Mouse (Mus musculus): Measurements from ENCODE around the gene Cldnd1. TPM values are rescaled to one million over a fixed set of nuclear protein-coding genes. Genes with fewer than 3 reads are reported as not detected.

Gene Cldnd1
- polyA plus RNA-seq, 1 experiment from 2014 or later: 80.4 TPM

- DNase-seq (ENCODE audit: low spot score) (no peak), ATAC-seq (no peak)
- no peaks in the 10 kb centered on the region for H3K9me3 ChIP-seq (ENCODE audit: low read length)
- no peaks in the 10 kb centered on the region for H3K36me3 ChIP-seq (ENCODE audit: insufficient read depth, low read length)
- no peaks in the 10 kb centered on the region for H3K27me3 ChIP-seq (replicated peaks; ENCODE audit: insufficient read depth, low read length)
- TF ChIP-seq CTCF (IDR thresholded peaks at IDR 0.05) (no peak), EP300 (IDR thresholded peaks at IDR 0.05) (no peak)
- H3K4me1 ChIP-seq (ENCODE audit: insufficient read depth, low read depth, low read length): no peaks in the 10 kb centered on the region
- no peak overlapping the region for H3K4me3 ChIP-seq (ENCODE audit: low read depth, low read length)
- no peak overlapping the region for H3K27ac ChIP-seq (ENCODE audit: low read length)
- H3K9ac ChIP-seq (replicated peaks; ENCODE audit: low read depth): no peak overlapping the region
- H3K4me2 ChIP-seq (replicated peaks; ENCODE audit: low read depth, low read length): no peak overlapping the region
Measured at GRCm38 (mm10) chr16:58704999-58705398, 22.7 kb upstream of the Cldnd1 start.

DNA sequence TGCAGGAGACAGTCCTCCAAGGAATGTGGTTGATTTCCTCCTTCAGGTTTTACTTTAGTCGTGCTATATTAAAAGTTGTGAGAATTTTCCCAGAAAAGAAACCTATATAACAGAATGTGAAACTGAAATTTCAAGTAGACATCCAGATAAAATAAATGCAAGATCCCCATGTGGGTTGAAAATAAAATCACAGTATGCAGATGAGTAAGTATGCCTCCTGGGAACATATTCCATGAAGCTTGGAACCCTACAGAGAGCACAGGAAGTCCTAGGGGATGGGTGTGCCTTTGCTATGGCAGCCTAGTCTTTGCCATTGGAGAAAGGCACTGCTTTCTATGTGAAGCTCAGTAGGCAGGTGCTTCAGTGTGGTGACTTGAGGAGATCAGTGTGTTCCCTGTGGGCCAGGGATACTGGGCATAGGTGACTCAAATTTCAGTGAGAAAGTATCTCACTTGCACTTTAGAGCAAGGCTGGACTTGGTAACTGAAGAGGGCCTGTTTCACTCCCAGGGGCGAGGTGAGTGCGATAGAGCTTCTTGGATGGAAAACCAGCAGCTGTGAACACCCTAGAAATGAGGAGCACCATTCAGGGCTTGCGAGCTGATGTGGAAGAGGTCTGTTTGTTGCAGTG is 20.3 kb upstream of the Cldnd1 start:
- 89% methylated on average over 4 of the region's 4 CpGs for WGBS
- no peak overlapping the region for H3K9ac ChIP-seq (replicated peaks; ENCODE audit: low read depth)
- H3K27me3 ChIP-seq (replicated peaks; ENCODE audit: insufficient read depth, low read length): no peaks in the 10 kb centered on the region
- H3K4me2 ChIP-seq (replicated peaks; ENCODE audit: low read depth, low read length): no peak overlapping the region
- DNase-seq (ENCODE audit: low spot score) (no peak), ATAC-seq (no peak)
- H3K9me3 ChIP-seq (ENCODE audit: low read length): no peaks in the 10 kb centered on the region
- H3K27ac ChIP-seq (ENCODE audit: low read length): no peak overlapping the region
- H3K4me1 ChIP-seq (ENCODE audit: insufficient read depth, low read depth, low read length): no peaks in the 10 kb centered on the region
- H3K4me3 ChIP-seq (ENCODE audit: low read depth, low read length): no peak overlapping the region
- H3K36me3 ChIP-seq (ENCODE audit: insufficient read depth, low read length): no peaks in the 10 kb centered on the region
- no peak for TF ChIP-seq EP300 (IDR thresholded peaks at IDR 0.05)
- no peak for TF ChIP-seq CTCF (IDR thresholded peaks at IDR 0.05)

- H3K4me3 ChIP-seq (ENCODE audit: low read depth, low read length): no peak overlapping the region
- no peak overlapping the region for H3K9ac ChIP-seq (replicated peaks; ENCODE audit: low read depth)
- no peak for ATAC-seq
- no peaks in the 10 kb centered on the region for H3K9me3 ChIP-seq (ENCODE audit: low read length)
- 59% methylated on average over 3 of the region's 3 CpGs for WGBS
- H3K27ac ChIP-seq (ENCODE audit: low read length): no peak overlapping the region
- H3K4me1 ChIP-seq (ENCODE audit: insufficient read depth, low read depth, low read length): no peaks in the 10 kb centered on the region
- no peaks in the 10 kb centered on the region for H3K36me3 ChIP-seq (ENCODE audit: insufficient read depth, low read length)
- no peak overlapping the region for H3K4me2 ChIP-seq (replicated peaks; ENCODE audit: low read depth, low read length)
- no peak for DNase-seq (ENCODE audit: low spot score)
- TF ChIP-seq CTCF (IDR thresholded peaks at IDR 0.05) (no peak), EP300 (IDR thresholded peaks at IDR 0.05) (no peak)
- no peaks in the 10 kb centered on the region for H3K27me3 ChIP-seq (replicated peaks; ENCODE audit: insufficient read depth, low read length)
Measured at GRCm38 (mm10) chr16:58708601-58709475, 18.9 kb upstream of the Cldnd1 start.

DNA sequence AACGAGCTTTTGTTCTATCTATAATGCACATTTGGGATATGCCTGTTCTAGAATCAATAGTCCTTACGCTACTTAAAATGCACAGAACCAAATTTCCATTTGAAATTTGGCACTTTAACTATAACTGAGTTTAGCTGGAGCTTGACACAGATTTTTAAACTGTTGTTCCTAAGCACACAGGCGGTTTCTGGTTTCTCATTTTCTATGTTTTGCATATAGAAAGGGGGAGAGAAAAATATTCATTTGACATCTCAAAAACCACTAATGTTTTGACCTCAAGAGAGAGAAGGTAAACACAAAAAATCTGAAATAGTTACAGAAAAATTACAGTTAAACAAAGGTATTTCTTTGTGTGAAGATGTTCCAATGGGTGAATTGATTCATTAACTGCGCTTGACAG is 18.2 kb upstream of the Cldnd1 start:
- 57% methylated on average over 4 of the region's 4 CpGs for WGBS
- Histone ChIP-seq H3K27ac (ENCODE audit: low read length) (no peak overlapping the region), H3K4me1 (ENCODE audit: insufficient read depth, low read depth, low read length) (no peaks in the 10 kb centered on the region), H3K9ac (replicated peaks; ENCODE audit: low read depth) (no peak overlapping the region), H3K9me3 (ENCODE audit: low read length) (no peaks in the 10 kb centered on the region), H3K36me3 (ENCODE audit: insufficient read depth, low read length) (no peaks in the 10 kb centered on the region), H3K4me2 (replicated peaks; ENCODE audit: low read depth, low read length) (no peak overlapping the region), H3K27me3 (replicated peaks; ENCODE audit: insufficient read depth, low read length) (no peaks in the 10 kb centered on the region), H3K4me3 (ENCODE audit: low read depth, low read length) (no peak overlapping the region)
- ATAC-seq: no peak
- DNase-seq (ENCODE audit: low spot score): no peak
- TF ChIP-seq EP300 (IDR thresholded peaks at IDR 0.05): no peak
- no peak for TF ChIP-seq CTCF (IDR thresholded peaks at IDR 0.05)

- 58% methylated on average over 8 of the region's 8 CpGs for WGBS
Measured at GRCm38 (mm10) chr16:58712221-58712620, 15.5 kb upstream of the Cldnd1 start.

DNA sequence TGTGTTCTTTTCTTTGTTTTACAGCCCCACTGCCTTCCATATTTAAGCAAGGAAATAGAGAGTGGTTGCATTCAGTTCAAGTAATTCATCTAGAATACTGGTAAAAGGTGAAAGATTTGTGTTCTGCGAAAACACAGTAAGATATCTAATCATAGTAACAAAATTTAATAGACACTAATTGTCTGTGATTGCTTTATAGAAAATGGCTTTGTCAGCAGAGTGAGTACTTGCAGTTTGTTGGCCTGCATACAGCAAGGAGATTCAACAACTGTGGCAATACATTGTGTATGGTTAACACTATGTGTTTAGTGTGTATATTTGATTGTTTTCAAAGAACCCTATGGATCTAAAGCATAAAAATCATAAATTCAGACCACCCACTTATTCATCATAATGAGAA is 14.6 kb upstream of the Cldnd1 start:
- ATAC-seq (no peak), DNase-seq (ENCODE audit: low spot score) (no peak)
- no peaks in the 10 kb centered on the region for H3K9me3 ChIP-seq (ENCODE audit: low read length)
- no peaks in the 10 kb centered on the region for H3K36me3 ChIP-seq (ENCODE audit: insufficient read depth, low read length)
- WGBS: 83% methylated on average over 1 of the region's 1 CpGs
- no peak overlapping the region for H3K4me2 ChIP-seq (replicated peaks; ENCODE audit: low read depth, low read length)
- TF ChIP-seq CTCF (IDR thresholded peaks at IDR 0.05): no peak
- TF ChIP-seq EP300 (IDR thresholded peaks at IDR 0.05): no peak
- H3K4me3 ChIP-seq (ENCODE audit: low read depth, low read length): no peak overlapping the region
- no peak overlapping the region for H3K9ac ChIP-seq (replicated peaks; ENCODE audit: low read depth)
- no peak overlapping the region for H3K27ac ChIP-seq (ENCODE audit: low read length)
- H3K4me1 ChIP-seq (ENCODE audit: insufficient read depth, low read depth, low read length): no peaks in the 10 kb centered on the region
- no peaks in the 10 kb centered on the region for H3K27me3 ChIP-seq (replicated peaks; ENCODE audit: insufficient read depth, low read length)

More at GRCm38 (mm10) chr16:58712221-58712620, 15.5 kb upstream of the Cldnd1 start:
- ATAC-seq (no peak), DNase-seq (ENCODE audit: low spot score) (peak; percentile 16)
- no peak overlapping the region for H3K9ac ChIP-seq (replicated peaks; ENCODE audit: low read depth)
- no peaks in the 10 kb centered on the region for H3K36me3 ChIP-seq (ENCODE audit: insufficient read depth, low read length)
- TF ChIP-seq EP300 (IDR thresholded peaks at IDR 0.05): no peak
- no peak for TF ChIP-seq CTCF (IDR thresholded peaks at IDR 0.05)
- H3K9me3 ChIP-seq (ENCODE audit: low read length): no peaks in the 10 kb centered on the region
- H3K4me2 ChIP-seq (replicated peaks; ENCODE audit: low read depth, low read length): no peak overlapping the region
- peak overlapping the region; percentile 6; the same call in 1 of the 2 replicates for H3K4me3 ChIP-seq (ENCODE audit: low read depth, low read length)
- H3K27me3 ChIP-seq (replicated peaks; ENCODE audit: insufficient read depth, low read length): no peaks in the 10 kb centered on the region
- H3K4me1 ChIP-seq (ENCODE audit: insufficient read depth, low read depth, low read length): no peaks in the 10 kb centered on the region
- no peak overlapping the region for H3K27ac ChIP-seq (ENCODE audit: low read length)
